Mouse (Mus musculus): ENCODE results near the gene Igf1r. TPM values are rescaled to one million over a fixed set of nuclear protein-coding genes. Genes with fewer than 3 reads are reported as not detected.
A peak's percentile ranks its signal among the peaks of the same experiment; 100 is the strongest.

Igf1r gene
- polyA plus RNA-seq, 1 experiment, result 2.7 TPM

GRCm38 (mm10) chr7:68129077-68129511 is 176.5 kb downstream of the Igf1r start:
- H3K27me3 ChIP-seq (ENCODE audit: control insufficient read depth, insufficient read depth, low read length), result no peaks in the 10 kb centered on the region
- no peak for TF ChIP-seq CTCF (IDR thresholded peaks at IDR 0.05; ENCODE audit: extremely low read depth, insufficient read depth, insufficient read length, insufficient replicate concordance)
- TF ChIP-seq POLR2A (IDR thresholded peaks at IDR 0.05; ENCODE audit: low read depth, low read length), result no peak
- peak overlapping the region; percentile 69 for H3K4me3 ChIP-seq (ENCODE audit: extremely low read depth, insufficient read depth, insufficient read length)
- H3K36me3 ChIP-seq (ENCODE audit: control insufficient read depth, insufficient read depth, low read length), result no peaks in the 10 kb centered on the region
- peak overlapping the region; percentile 77 for H3K27ac ChIP-seq (ENCODE audit: insufficient read depth, low read length)
- WGBS, result under 1% methylated on average over 19 of the region's 19 CpGs
- H3K4me1 ChIP-seq (ENCODE audit: control insufficient read depth, insufficient read depth, insufficient read length), result no peaks in the 10 kb centered on the region; the same call in 1 of the 2 replicates
- peak; percentile 89 to 92 for DNase-seq (ENCODE audit: low read depth in 1 of 2, low spot score in 2 of 2)

GRCm38 (mm10) chr7:68129546-68130253 is 177.1 kb downstream of the Igf1r start:
- peak overlapping the region; percentile 69 for H3K4me3 ChIP-seq (ENCODE audit: extremely low read depth, insufficient read depth, insufficient read length)
- no peaks in the 10 kb centered on the region for H3K36me3 ChIP-seq (ENCODE audit: control insufficient read depth, insufficient read depth, low read length)
- DNase-seq (ENCODE audit: low read depth in 1 of 2, low spot score in 2 of 2), result peak in 1 of 2 experiments; percentile 56
- TF ChIP-seq POLR2A (IDR thresholded peaks at IDR 0.05; ENCODE audit: low read depth, low read length), result no peak
- no peak for TF ChIP-seq CTCF (IDR thresholded peaks at IDR 0.05; ENCODE audit: extremely low read depth, insufficient read depth, insufficient read length, insufficient replicate concordance)
- peak overlapping the region; percentile 77 for H3K27ac ChIP-seq (ENCODE audit: insufficient read depth, low read length)
- no peaks in the 10 kb centered on the region for H3K27me3 ChIP-seq (ENCODE audit: control insufficient read depth, insufficient read depth, low read length)
- H3K4me1 ChIP-seq (ENCODE audit: control insufficient read depth, insufficient read depth, insufficient read length), result no peaks in the 10 kb centered on the region; the same call in 1 of the 2 replicates
- WGBS, result 2% methylated on average over 19 of the region's 19 CpGs

GRCm38 (mm10) chr7:68130950-68131580 is 178.4 kb downstream of the Igf1r start:
- no peaks in the 10 kb centered on the region for H3K27me3 ChIP-seq (ENCODE audit: control insufficient read depth, insufficient read depth, low read length)
- no peak overlapping the region for H3K4me3 ChIP-seq (ENCODE audit: extremely low read depth, insufficient read depth, insufficient read length)
- 80% methylated on average over 13 of the region's 13 CpGs for WGBS
- DNase-seq (ENCODE audit: low read depth in 1 of 2, low spot score in 2 of 2), result no peak
- no peaks in the 10 kb centered on the region for H3K36me3 ChIP-seq (ENCODE audit: control insufficient read depth, insufficient read depth, low read length)
- H3K27ac ChIP-seq (ENCODE audit: insufficient read depth, low read length), result no peak overlapping the region
- TF ChIP-seq CTCF (IDR thresholded peaks at IDR 0.05; ENCODE audit: extremely low read depth, insufficient read depth, insufficient read length, insufficient replicate concordance) (no peak), POLR2A (IDR thresholded peaks at IDR 0.05; ENCODE audit: low read depth, low read length) (no peak)
- no peaks in the 10 kb centered on the region; the same call in 1 of the 2 replicates for H3K4me1 ChIP-seq (ENCODE audit: control insufficient read depth, insufficient read depth, insufficient read length)

- TF ChIP-seq POLR2A (IDR thresholded peaks at IDR 0.05; ENCODE audit: low read depth, low read length) (no peak), CTCF (IDR thresholded peaks at IDR 0.05; ENCODE audit: extremely low read depth, insufficient read depth, insufficient read length, insufficient replicate concordance) (no peak)
- Histone ChIP-seq H3K4me1 (ENCODE audit: control insufficient read depth, insufficient read depth, insufficient read length) (no peaks in the 10 kb centered on the region), H3K4me3 (ENCODE audit: extremely low read depth, insufficient read depth, insufficient read length) (no peak overlapping the region), H3K27me3 (ENCODE audit: control insufficient read depth, insufficient read depth, low read length) (no peaks in the 10 kb centered on the region), H3K27ac (ENCODE audit: insufficient read depth, low read length) (no peak overlapping the region), H3K36me3 (ENCODE audit: control insufficient read depth, insufficient read depth, low read length) (no peaks in the 10 kb centered on the region)
- WGBS, result 41% methylated on average over 6 of the region's 6 CpGs
- DNase-seq (ENCODE audit: low read depth in 1 of 2, low spot score in 2 of 2), result no peak
Measured at GRCm38 (mm10) chr7:68133679-68134078, 181.1 kb downstream of the Igf1r start.

- Histone ChIP-seq H3K27ac (ENCODE audit: insufficient read depth, low read length) (no peak overlapping the region), H3K27me3 (ENCODE audit: control insufficient read depth, insufficient read depth, low read length) (no peaks in the 10 kb centered on the region), H3K36me3 (ENCODE audit: control insufficient read depth, insufficient read depth, low read length) (no peaks in the 10 kb centered on the region), H3K4me1 (ENCODE audit: control insufficient read depth, insufficient read depth, insufficient read length) (no peaks in the 10 kb centered on the region), H3K4me3 (ENCODE audit: extremely low read depth, insufficient read depth, insufficient read length) (no peak overlapping the region)
- TF ChIP-seq POLR2A (IDR thresholded peaks at IDR 0.05; ENCODE audit: low read depth, low read length) (no peak), CTCF (IDR thresholded peaks at IDR 0.05; ENCODE audit: extremely low read depth, insufficient read depth, insufficient read length, insufficient replicate concordance) (no peak)
- DNase-seq (ENCODE audit: low read depth in 1 of 2, low spot score in 2 of 2), result no peak
- WGBS, result 82% methylated on average over 16 of the region's 16 CpGs
Measured at GRCm38 (mm10) chr7:68134948-68135347, 182.3 kb downstream of the Igf1r start.

GRCm38 (mm10) chr7:68136056-68136455 is 183.4 kb downstream of the Igf1r start:
- no peak for TF ChIP-seq CTCF (IDR thresholded peaks at IDR 0.05; ENCODE audit: extremely low read depth, insufficient read depth, insufficient read length, insufficient replicate concordance)
- no peak for TF ChIP-seq POLR2A (IDR thresholded peaks at IDR 0.05; ENCODE audit: low read depth, low read length)
- no peak overlapping the region for H3K27ac ChIP-seq (ENCODE audit: insufficient read depth, low read length)
- no peaks in the 10 kb centered on the region for H3K4me1 ChIP-seq (ENCODE audit: control insufficient read depth, insufficient read depth, insufficient read length)
- H3K36me3 ChIP-seq (ENCODE audit: control insufficient read depth, insufficient read depth, low read length), result no peaks in the 10 kb centered on the region
- no peak for DNase-seq (ENCODE audit: low read depth in 1 of 2, low spot score in 2 of 2)
- no peak overlapping the region for H3K4me3 ChIP-seq (ENCODE audit: extremely low read depth, insufficient read depth, insufficient read length)
- H3K27me3 ChIP-seq (ENCODE audit: control insufficient read depth, insufficient read depth, low read length), result no peaks in the 10 kb centered on the region
- whole genome bisulfite sequencing, result 90% methylated on average over 10 of the region's 10 CpGs

- no peak for DNase-seq (ENCODE audit: low read depth in 1 of 2, low spot score in 2 of 2)
- Histone ChIP-seq H3K27ac (ENCODE audit: insufficient read depth, low read length) (no peak overlapping the region), H3K36me3 (ENCODE audit: control insufficient read depth, insufficient read depth, low read length) (no peaks in the 10 kb centered on the region), H3K4me3 (ENCODE audit: extremely low read depth, insufficient read depth, insufficient read length) (no peak overlapping the region), H3K27me3 (ENCODE audit: control insufficient read depth, insufficient read depth, low read length) (no peaks in the 10 kb centered on the region), H3K4me1 (ENCODE audit: control insufficient read depth, insufficient read depth, insufficient read length) (no peaks in the 10 kb centered on the region)
- TF ChIP-seq POLR2A (IDR thresholded peaks at IDR 0.05; ENCODE audit: low read depth, low read length) (no peak), CTCF (IDR thresholded peaks at IDR 0.05; ENCODE audit: extremely low read depth, insufficient read depth, insufficient read length, insufficient replicate concordance) (no peak)
- WGBS, result 16% methylated on average over 2 of the region's 2 CpGs
Measured at GRCm38 (mm10) chr7:68139384-68139783, 186.8 kb downstream of the Igf1r start.

Measured in spleen, adult 2 months (tissue).